Mouse (Mus musculus): ENCODE measurements around the gene Olfr432.

DNA sequence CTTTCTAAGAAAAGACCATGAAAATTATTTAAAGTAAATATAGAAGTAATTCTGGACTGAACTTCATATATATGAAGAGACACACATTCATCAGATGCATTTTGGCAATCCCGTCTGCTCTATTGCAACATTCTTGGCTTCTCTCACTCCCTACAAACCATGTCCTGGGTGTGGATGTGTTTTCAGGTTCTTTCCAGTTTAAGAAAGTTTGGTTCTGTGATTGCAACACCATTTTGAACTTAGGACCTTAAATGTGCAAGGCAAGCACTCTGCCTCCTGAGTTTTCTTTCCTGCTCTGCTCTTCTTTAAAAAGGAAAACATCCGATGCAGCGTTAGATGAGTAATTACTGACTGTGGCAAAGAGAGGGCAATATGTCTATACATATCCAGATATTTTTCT lies 10.5 kb upstream of the Olfr432 start:
- no peak for TF ChIP-seq TAL1 (IDR thresholded peaks at IDR 0.05; ENCODE audit: low read length)
- no peak for TF ChIP-seq GATA1 (IDR thresholded peaks at IDR 0.05; ENCODE audit: low read length)
